Mouse (Mus musculus): Measurements from ENCODE around the gene Fam161a. TPM values are rescaled to one million over a fixed set of nuclear protein-coding genes. Genes with fewer than 3 reads are reported as not detected.

Gene Fam161a
- total and polyA plus RNA-seq, 3 experiments: 1.4 to 2.0 (median 1.5) TPM

GRCm38 (mm10) chr11:23005276-23005675 lies 2.1 kb upstream of the Fam161a start:
- Histone ChIP-seq H3K4me3 (replicated peaks in 1 of 3; ENCODE audit: low read depth in 2 of 3, low read length in 2 of 3, poor library complexity in 1 of 3) (no peak overlapping the region), H3K9ac (ENCODE audit: insufficient read depth, low read depth) (no peak overlapping the region), H3K4me2 (ENCODE audit: insufficient read depth, low read depth, poor library complexity, severe bottlenecking) (no peak overlapping the region), H3K27me3 (replicated peaks) (no peaks in the 10 kb centered on the region), H3K79me2 (replicated peaks; ENCODE audit: control insufficient read depth, extremely low read depth, insufficient read depth, poor library complexity, severe bottlenecking) (peaks cover 5% of the 10 kb centered on the region; the same call in 1 of the 2 replicates), H3K4me1 (ENCODE audit: control insufficient read depth in 1 of 2, insufficient read depth in 2 of 2) (peaks cover 3 to 13% of the 10 kb centered on the region in 2 experiments; a peak in 3 of 4 replicates), H3K36me3 (replicated peaks in 1 of 2; ENCODE audit: control insufficient read depth in 1 of 2, insufficient read depth in 1 of 2, low read length in 1 of 2) (peaks cover 34 to 61% of the 10 kb centered on the region in 2 experiments), H3K27ac (ENCODE audit: insufficient read depth, low read depth) (no peak overlapping the region), H3K9me3 (replicated peaks; ENCODE audit: low read length) (no peaks in the 10 kb centered on the region)
- TF ChIP-seq POLR2AphosphoS2 (IDR thresholded peaks at IDR 0.05; ENCODE audit: low read depth, low read length) (peak; percentile 69), MAFK (IDR thresholded peaks at IDR 0.05; ENCODE audit: insufficient replicate concordance, low read length) (peak; percentile 74), EP300 (IDR thresholded peaks at IDR 0.05; ENCODE audit: low read length) (no peak), TBP (conservative IDR thresholded peaks at IDR 0.05; ENCODE audit: low read depth, low read length) (no peak), MAX (IDR thresholded peaks at IDR 0.05; ENCODE audit: low read length) (no peak), MEF2A (IDR thresholded peaks at IDR 0.05; ENCODE audit: borderline replicate concordance, low read depth, low read length) (no peak), MXI1 (IDR thresholded peaks at IDR 0.05; ENCODE audit: low read depth, low read length) (no peak), SMC3 (IDR thresholded peaks at IDR 0.05; ENCODE audit: low read depth, low read length) (no peak), CHD2 (IDR thresholded peaks at IDR 0.05; ENCODE audit: low read length) (no peak), POLR2A (IDR thresholded peaks at IDR 0.05; ENCODE audit: low read depth, low read length) (0 out of 2 replicates have a peak, but pooled peaks have one; percentile 19), UBTF (IDR thresholded peaks at IDR 0.05; ENCODE audit: low read depth, low read length) (no peak)
- no peak for DNase-seq (ENCODE audit: extremely low read depth)
- dilution Hi-C loops (cut with MboI; ENCODE audit: extremely low pct_ligation_motif_present, extremely low pct_unique_long_range_greater_than_20kb, low sequenced_read_pairs): no loop called here
- in situ Hi-C loops (cut with MboI; ENCODE audit: low pct_ligation_motif_present, low pct_unique_long_range_greater_than_20kb, low sequenced_read_pairs): loop anchor here (5.0 kb wide), 1 partner anchor 262 kb away; no protein-coding TSS in a partner anchor

DNA sequence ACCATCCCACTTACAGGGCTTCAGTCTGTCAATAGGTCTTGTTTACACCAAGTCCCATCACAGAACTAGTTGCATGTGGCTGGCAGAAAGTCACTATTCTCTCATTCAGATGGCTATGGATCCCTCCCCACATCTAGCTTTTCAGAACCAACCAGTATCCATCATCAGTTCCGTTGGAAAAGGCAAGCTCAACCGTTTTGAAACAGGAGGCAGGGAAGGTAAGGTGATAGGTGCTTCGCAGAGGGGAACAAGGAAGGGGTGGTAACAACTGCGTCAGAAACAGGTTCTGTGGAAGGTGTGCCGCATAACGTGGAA lies 208 bp upstream of the Fam161a start:
- Histone ChIP-seq H3K4me1 (ENCODE audit: control insufficient read depth in 1 of 2, insufficient read depth in 2 of 2) (peaks cover 3 to 13% of the 10 kb centered on the region in 2 experiments; a peak in 3 of 4 replicates), H3K9me3 (replicated peaks; ENCODE audit: low read length) (no peaks in the 10 kb centered on the region), H3K79me2 (replicated peaks; ENCODE audit: control insufficient read depth, extremely low read depth, insufficient read depth, poor library complexity, severe bottlenecking) (no peaks in the 10 kb centered on the region), H3K27me3 (replicated peaks) (no peaks in the 10 kb centered on the region), H3K9ac (ENCODE audit: insufficient read depth, low read depth) (no peak overlapping the region; the same call in 1 of the 2 replicates), H3K4me3 (replicated peaks in 1 of 3; ENCODE audit: low read depth in 2 of 3, low read length in 2 of 3, poor library complexity in 1 of 3) (peak overlapping the region; percentile 46 to 76 (median 60)), H3K27ac (ENCODE audit: insufficient read depth, low read depth) (peak overlapping the region; percentile 30), H3K36me3 (replicated peaks in 1 of 2; ENCODE audit: control insufficient read depth in 1 of 2, insufficient read depth in 1 of 2, low read length in 1 of 2) (peaks cover 21 to 43% of the 10 kb centered on the region in 2 experiments), H3K4me2 (ENCODE audit: insufficient read depth, low read depth, poor library complexity, severe bottlenecking) (peak overlapping the region; percentile 80)
- no peak for DNase-seq (ENCODE audit: extremely low read depth)
- in situ Hi-C loops (cut with MboI; ENCODE audit: low pct_ligation_motif_present, low pct_unique_long_range_greater_than_20kb, low sequenced_read_pairs) (loop anchor here (5.0 kb wide), 1 partner anchor 260 kb away; no protein-coding TSS in a partner anchor), dilution Hi-C loops (cut with MboI; ENCODE audit: extremely low pct_ligation_motif_present, extremely low pct_unique_long_range_greater_than_20kb, low sequenced_read_pairs) (no loop called here)
- TF ChIP-seq MEF2A (IDR thresholded peaks at IDR 0.05; ENCODE audit: borderline replicate concordance, low read depth, low read length) (0 out of 2 replicates have a peak, but pooled peaks have one; percentile 8), POLR2A (IDR thresholded peaks at IDR 0.05; ENCODE audit: low read depth, low read length) (no peak), POLR2AphosphoS2 (IDR thresholded peaks at IDR 0.05; ENCODE audit: low read depth, low read length) (peak; percentile 92), CHD1 (IDR thresholded peaks at IDR 0.05; ENCODE audit: low read depth, low read length) (peak; percentile 50; the same call in 1 of the 2 replicates)

All from CH12.LX (cell line).